Mouse (Mus musculus) midbrain, embryonic 16.5 days (tissue): ENCODE data around the gene Dchs2. TPM values are rescaled to one million over a fixed set of nuclear protein-coding genes. Genes with fewer than 3 reads are reported as not detected.

Experiments
- ATAC-seq: fragments of 200-750 bp; cut with Nextera tagmentation; 2 replicates; pipeline ENCODE4 v1.8.0; 2017; ENCODE audit warnings: moderate TSS enrichment
- H3K27ac ChIP-seq: fragments of 300-500 bp; sonication (generic); 2 replicates; pipeline ENCODE4 v1.5.1; 2014; ENCODE audit warnings: mild to moderate bottlenecking, low read length, mixed read lengths
- H3K27me3 ChIP-seq: fragments of 300-500 bp; sonication (generic); 2 replicates; pipeline ENCODE4 v1.6.1; 2014; ENCODE audit warnings: low read depth, low read length, mixed read lengths; ENCODE audit not compliant: control insufficient read depth, insufficient read depth
- H3K36me3 ChIP-seq: fragments of 300-500 bp; sonication (generic); 2 replicates; pipeline ENCODE4 v1.6.1; 2014; ENCODE audit warnings: mild to moderate bottlenecking, low read length, moderate library complexity, mixed read lengths; ENCODE audit not compliant: control insufficient read depth, insufficient read depth
- H3K4me1 ChIP-seq: fragments of 300-500 bp; sonication (generic); 2 replicates; pipeline ENCODE4 v1.6.1; 2014; ENCODE audit warnings: mild to moderate bottlenecking, low read length, mixed read lengths; ENCODE audit not compliant: control insufficient read depth, insufficient read depth
- H3K4me2 ChIP-seq: fragments of 300-500 bp; sonication (generic); 2 replicates; pipeline ENCODE4 v1.6.1; 2014; ENCODE audit warnings: mild to moderate bottlenecking, low read length, mixed read lengths
- H3K4me3 ChIP-seq: fragments of 300-500 bp; sonication (generic); 2 replicates; pipeline ENCODE4 v1.5.1; 2014; ENCODE audit warnings: low read depth, mild to moderate bottlenecking, low read length, moderate library complexity, mixed read lengths
- H3K9ac ChIP-seq: fragments of 300-500 bp; sonication (generic); 2 replicates; pipeline ENCODE4 v1.6.1; 2014; ENCODE audit warnings: low read depth, low read length, mixed read lengths
- H3K9me3 ChIP-seq: fragments of 300-500 bp; sonication (generic); replicated peaks from 2 replicates; pipeline ENCODE4 v1.6.1; 2014; ENCODE audit warnings: mild to moderate bottlenecking, low read length, mixed read lengths; ENCODE audit not compliant: control insufficient read depth, poor library complexity, severe bottlenecking
- WGBS: fragments of 180-500 bp; shearing (Covaris S2); extraction: QIAGEN DNeasy Blood & Tissue Kit; methylation state at CpG from one replicate; pipeline ENCODE4 v1.1.7; 2014; 5-methylcytosine and 5-hydroxymethylcytosine counted together
- polyA plus RNA-seq: library from polyadenylated mRNA; unstranded; fragments of >200 nt; fragmentation: Nextera tagmentation; extraction: Ambion mirVana; gene quantifications from 2 replicates; pipeline ENCODE4 v1.2.1, GENCODE M21; 2015

The Dchs2 gene
- polyA plus RNA-seq, 1 experiment from 2014 or later = 0.69 TPM

GRCm38 (mm10) chr3:83286975-83287405 lies 159.2 kb downstream of the Dchs2 start:
- peak overlapping the region; percentile 51 for H3K4me3 ChIP-seq
- H3K9me3 ChIP-seq = no peaks in the 10 kb centered on the region
- H3K27ac ChIP-seq = no peak overlapping the region
- ATAC-seq = peak; percentile 95
- H3K4me1 ChIP-seq = no peaks in the 10 kb centered on the region
- H3K36me3 ChIP-seq = no peaks in the 10 kb centered on the region
- under 1% methylated on average over 11 of the region's 11 CpGs for WGBS
- peak overlapping the region; percentile 66 for H3K9ac ChIP-seq
- peak overlapping the region; percentile 78 for H3K4me2 ChIP-seq
- H3K27me3 ChIP-seq = no peaks in the 10 kb centered on the region

DNA sequence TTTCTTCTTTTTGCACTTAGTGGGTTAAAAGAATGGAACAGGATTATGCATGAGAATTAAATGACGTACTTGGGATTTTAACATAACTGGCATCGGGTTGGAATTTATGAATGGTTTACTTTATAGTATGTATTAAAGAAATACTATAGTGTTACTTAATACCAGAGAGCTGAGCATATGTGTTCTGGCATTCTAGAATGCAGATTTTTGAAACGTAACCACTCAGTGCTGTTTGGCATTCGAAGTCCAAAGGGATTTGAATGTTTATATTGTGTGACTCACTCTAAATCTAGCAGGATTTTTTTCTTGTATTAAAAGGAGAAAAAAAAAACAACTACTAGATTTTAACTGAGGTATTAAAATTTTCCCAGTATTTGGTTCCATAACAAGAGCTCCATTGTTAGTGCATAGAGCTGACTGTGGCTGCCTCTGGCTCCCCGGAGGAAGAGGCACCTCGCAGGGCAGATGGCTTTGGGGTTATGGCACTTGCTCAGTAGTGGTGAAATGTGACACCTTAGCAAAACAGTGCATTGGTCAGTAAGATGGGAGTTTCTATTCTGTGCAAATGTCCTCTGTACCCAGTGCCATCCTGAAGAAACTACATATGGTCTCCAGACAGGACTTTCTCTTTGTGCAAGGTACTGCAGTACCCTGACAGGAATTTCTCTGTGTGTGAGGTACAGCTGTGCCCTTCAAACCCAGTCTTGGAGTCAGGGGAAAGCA lies 160.5 kb downstream of the Dchs2 start:
- no peak for ATAC-seq
- H3K4me1 ChIP-seq = no peaks in the 10 kb centered on the region
- no peak overlapping the region for H3K27ac ChIP-seq
- H3K36me3 ChIP-seq = no peaks in the 10 kb centered on the region
- no peak overlapping the region for H3K4me2 ChIP-seq
- no peak overlapping the region for H3K9ac ChIP-seq
- no peaks in the 10 kb centered on the region for H3K9me3 ChIP-seq
- H3K4me3 ChIP-seq = no peak overlapping the region
- WGBS = 55% methylated on average over 6 of the region's 6 CpGs
- H3K27me3 ChIP-seq = no peaks in the 10 kb centered on the region

GRCm38 (mm10) chr3:83290482-83290881 lies 162.7 kb downstream of the Dchs2 start:
- no peak overlapping the region for H3K4me3 ChIP-seq
- no peak overlapping the region for H3K4me2 ChIP-seq
- H3K27me3 ChIP-seq = no peaks in the 10 kb centered on the region
- no peak for ATAC-seq
- no peak overlapping the region for H3K27ac ChIP-seq
- no peaks in the 10 kb centered on the region for H3K4me1 ChIP-seq
- H3K9ac ChIP-seq = no peak overlapping the region
- H3K36me3 ChIP-seq = no peaks in the 10 kb centered on the region
- H3K9me3 ChIP-seq = no peaks in the 10 kb centered on the region

DNA sequence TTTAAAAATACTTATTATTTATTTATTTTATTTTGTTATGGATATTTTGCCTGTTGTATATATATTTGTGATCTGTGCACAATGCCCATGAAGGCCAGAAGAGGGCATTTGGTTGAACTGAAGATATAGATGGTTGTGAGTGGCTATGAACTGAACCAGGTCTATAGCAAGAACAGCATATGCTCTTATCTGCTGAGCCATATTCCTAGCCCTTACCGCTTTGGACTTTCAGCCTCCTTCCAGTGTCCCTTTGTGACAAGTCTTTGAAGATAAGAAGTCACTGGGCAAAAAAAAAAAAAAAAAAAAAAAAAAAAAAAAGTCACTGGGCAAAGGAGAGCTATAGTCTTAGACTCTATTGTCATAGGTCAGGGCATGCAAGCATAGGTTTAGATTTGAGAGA lies 163.2 kb downstream of the Dchs2 start:
- no peak overlapping the region for H3K9ac ChIP-seq
- H3K36me3 ChIP-seq = no peaks in the 10 kb centered on the region
- no peaks in the 10 kb centered on the region for H3K27me3 ChIP-seq
- no peaks in the 10 kb centered on the region for H3K9me3 ChIP-seq
- 76% methylated on average over 1 of the region's 1 CpGs for WGBS
- H3K4me1 ChIP-seq = no peaks in the 10 kb centered on the region
- no peak overlapping the region for H3K4me3 ChIP-seq
- no peak for ATAC-seq
- no peak overlapping the region for H3K4me2 ChIP-seq
- H3K27ac ChIP-seq = no peak overlapping the region

DNA sequence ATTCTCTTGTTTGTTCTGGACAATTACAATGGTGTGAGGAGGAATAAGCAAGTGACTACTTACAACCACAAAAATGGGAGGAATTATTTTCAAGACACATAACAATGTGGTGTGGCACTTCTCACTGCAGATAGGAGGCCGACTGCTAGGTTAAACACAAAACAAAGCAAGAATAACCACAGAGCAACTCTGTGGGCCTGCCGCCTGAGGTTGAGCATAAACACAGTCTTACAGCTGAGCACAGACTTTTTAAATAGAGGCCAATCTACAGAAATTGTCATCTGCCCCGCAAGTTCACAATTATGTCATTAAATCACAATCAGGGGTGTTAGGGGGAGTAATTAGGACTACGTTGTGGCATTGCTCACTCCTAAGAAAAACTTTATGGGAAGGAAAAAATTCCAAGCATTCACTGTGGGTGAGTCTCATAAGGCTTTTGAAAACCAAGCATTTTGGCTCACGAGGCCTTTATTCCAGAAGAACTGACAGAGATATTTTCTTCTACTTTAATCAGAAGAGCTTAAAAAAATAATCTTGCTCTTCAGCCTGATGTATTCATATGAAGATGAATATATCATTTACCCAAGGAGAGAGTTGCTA lies 172.1 kb downstream of the Dchs2 start:
- no peaks in the 10 kb centered on the region for H3K27me3 ChIP-seq
- no peak overlapping the region for H3K27ac ChIP-seq
- WGBS = 69% methylated on average over 5 of the region's 5 CpGs
- no peak for ATAC-seq
- H3K4me3 ChIP-seq = no peak overlapping the region
- no peaks in the 10 kb centered on the region for H3K9me3 ChIP-seq
- H3K36me3 ChIP-seq = no peaks in the 10 kb centered on the region
- no peaks in the 10 kb centered on the region for H3K4me1 ChIP-seq
- H3K9ac ChIP-seq = no peak overlapping the region
- H3K4me2 ChIP-seq = no peak overlapping the region

DNA sequence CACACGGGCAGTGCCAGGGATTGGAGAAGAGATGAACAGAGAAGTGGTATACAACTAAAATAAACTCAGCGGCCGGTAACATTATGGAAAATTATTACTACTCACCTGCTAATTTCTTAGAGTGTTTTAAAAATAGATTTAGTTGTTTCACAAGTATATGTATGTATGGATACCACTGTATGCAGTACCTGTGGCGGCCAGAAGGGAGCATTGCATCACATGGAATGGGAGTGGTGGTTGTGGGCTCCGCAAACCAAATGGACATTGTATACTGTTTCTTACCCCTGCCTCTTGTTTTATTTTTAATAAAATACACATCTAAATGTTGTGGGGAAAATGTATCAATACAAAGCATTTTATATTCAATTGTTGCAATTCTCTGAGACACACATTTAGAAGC lies 176.1 kb downstream of the Dchs2 start:
- Histone ChIP-seq H3K4me3 (no peak overlapping the region), H3K36me3 (no peaks in the 10 kb centered on the region), H3K27me3 (no peaks in the 10 kb centered on the region), H3K9ac (no peak overlapping the region), H3K4me2 (no peak overlapping the region), H3K27ac (no peak overlapping the region), H3K4me1 (no peaks in the 10 kb centered on the region), H3K9me3 (no peaks in the 10 kb centered on the region)
- 72% methylated on average over 5 of the region's 5 CpGs for WGBS
- no peak for ATAC-seq

DNA sequence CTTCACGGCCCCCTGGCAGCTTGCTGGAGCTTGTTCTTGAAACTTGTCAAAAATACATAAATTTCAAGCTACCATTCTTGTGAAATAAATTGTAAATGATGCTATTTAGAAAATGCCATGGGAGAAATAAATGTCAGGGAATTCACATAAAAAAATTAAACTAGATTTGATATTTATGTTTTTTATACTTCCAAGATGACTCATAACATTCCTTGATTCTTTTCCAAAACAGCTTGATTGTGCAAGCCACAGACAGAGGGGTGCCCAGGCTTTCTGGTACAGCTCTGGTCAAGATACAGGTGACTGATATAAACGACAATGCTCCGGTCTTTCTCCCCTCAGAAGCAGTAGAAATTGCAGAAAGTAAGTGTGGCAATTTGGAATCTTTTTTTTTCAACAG lies 218.2 kb downstream of the Dchs2 start:
- no peaks in the 10 kb centered on the region for H3K36me3 ChIP-seq
- H3K9me3 ChIP-seq = no peaks in the 10 kb centered on the region
- no peak for ATAC-seq
- no peak overlapping the region for H3K4me3 ChIP-seq
- 92% methylated on average over 3 of the region's 3 CpGs for WGBS
- no peaks in the 10 kb centered on the region for H3K27me3 ChIP-seq
- H3K4me2 ChIP-seq = no peak overlapping the region
- no peaks in the 10 kb centered on the region for H3K4me1 ChIP-seq
- H3K27ac ChIP-seq = no peak overlapping the region
- H3K9ac ChIP-seq = no peak overlapping the region

DNA sequence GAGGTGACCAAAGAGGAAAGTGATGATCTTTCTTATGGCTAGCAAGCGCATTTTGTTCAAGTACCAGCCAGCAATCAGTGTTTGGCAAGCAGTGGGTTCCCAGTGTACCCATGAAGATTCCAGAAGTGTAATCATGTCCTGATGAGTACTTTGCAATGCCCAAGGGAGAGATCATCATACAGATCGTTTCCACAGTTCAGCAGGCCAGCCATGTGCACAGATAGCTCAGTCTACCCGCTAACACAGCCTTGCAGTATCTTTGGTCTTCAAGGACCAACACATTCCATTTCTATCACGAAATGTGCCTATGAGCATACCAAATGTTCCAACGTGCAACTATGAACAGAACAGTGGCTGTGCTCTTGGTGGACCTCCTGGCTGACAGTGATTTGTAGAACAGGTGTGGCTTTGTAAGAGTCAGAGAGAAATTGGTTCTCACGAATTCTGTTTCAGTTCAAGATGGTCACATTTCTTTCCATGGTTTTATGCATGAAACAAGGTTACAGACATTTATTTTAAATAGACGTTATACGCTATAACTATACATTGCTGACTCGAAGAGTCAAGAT lies 240.8 kb downstream of the Dchs2 start:
- Histone ChIP-seq H3K9ac (no peak overlapping the region), H3K4me3 (no peak overlapping the region), H3K9me3 (no peaks in the 10 kb centered on the region), H3K4me1 (no peaks in the 10 kb centered on the region), H3K27ac (no peak overlapping the region), H3K27me3 (no peaks in the 10 kb centered on the region), H3K4me2 (no peak overlapping the region), H3K36me3 (no peaks in the 10 kb centered on the region)
- no peak for ATAC-seq
- 91% methylated on average over 9 of the region's 9 CpGs for WGBS

DNA sequence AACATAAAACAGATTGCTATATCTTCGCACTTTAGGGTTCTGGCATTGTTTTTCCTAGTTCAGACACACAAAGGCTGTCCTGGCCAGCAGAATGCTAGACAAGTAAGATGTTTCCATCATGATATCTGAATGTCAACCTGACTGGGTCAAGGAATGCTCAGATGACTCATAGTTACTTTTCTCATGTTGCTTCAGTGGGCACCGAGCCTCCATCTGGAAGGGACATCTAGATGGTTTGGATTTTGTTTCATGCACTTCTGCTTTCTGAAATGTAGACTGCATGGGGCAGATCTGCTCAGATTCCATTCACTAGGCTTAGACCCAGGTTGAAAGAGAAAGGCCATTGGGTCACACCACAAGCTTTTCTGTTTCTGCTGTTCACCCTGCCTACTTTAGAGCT lies 242.1 kb downstream of the Dchs2 start:
- H3K4me2 ChIP-seq = no peak overlapping the region
- no peaks in the 10 kb centered on the region for H3K36me3 ChIP-seq
- H3K9me3 ChIP-seq = no peaks in the 10 kb centered on the region
- no peak overlapping the region for H3K4me3 ChIP-seq
- WGBS = 96% methylated on average over 2 of the region's 2 CpGs
- no peak for ATAC-seq
- no peak overlapping the region for H3K27ac ChIP-seq
- no peak overlapping the region for H3K9ac ChIP-seq
- no peaks in the 10 kb centered on the region for H3K27me3 ChIP-seq
- H3K4me1 ChIP-seq = no peaks in the 10 kb centered on the region
